Mouse (Mus musculus) 3134 (cell line): ENCODE results near the gene Mastl.

Experiments used
- DNase-seq: peaks from one replicate; pipeline ENCODE4 v3.0.0-alpha.2; 2011; ENCODE audit warnings: low spot score; ENCODE audit not compliant: insufficient read length; ENCODE audit errors: extremely low read depth

Mastl gene

DNA sequence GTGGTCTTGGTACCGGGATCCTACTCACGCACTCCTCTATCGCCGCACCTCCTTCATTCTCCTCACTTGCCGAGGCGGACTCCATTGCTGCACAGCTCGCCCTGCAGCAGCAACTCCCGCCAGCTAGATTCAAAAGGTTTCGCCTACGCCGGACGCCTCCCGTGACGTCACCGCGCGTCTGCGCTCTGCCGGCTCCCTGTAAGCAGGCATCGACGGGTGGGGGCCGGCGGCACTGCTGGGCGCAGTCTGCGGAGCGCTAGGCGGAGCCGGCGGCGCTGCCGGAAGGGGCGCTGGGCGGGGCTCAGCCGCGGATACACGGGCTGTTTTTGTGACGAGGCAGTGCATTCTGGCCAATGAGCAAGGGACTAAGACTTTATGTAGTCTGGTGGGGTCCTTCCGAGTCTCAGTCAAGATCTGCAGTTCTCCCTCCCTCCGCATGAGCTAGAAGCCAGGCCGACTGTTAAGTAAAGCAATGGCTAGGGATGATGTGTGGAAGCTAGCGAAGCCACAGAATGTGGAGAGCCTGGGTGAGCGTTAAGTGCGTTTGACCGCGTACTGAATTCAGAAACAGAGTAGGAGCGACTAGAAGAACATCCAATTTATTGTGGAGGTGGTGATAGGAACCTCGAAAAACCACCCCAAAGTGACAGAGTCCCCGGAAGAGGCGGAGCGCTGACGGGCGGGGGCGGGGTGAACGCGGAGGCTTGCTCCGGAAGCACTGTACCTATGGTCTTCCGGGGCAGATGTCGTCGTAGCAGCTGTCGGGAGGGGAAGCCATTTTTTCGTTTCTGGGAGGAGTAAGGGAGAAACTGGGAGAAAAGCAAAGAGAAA lies at the start of gene Mastl, which contains the start of gene Yme1l1:
Gene Mastl, minus strand, starts transcription at position 248 of the 831 bp plus-strand sequence.
Gene Yme1l1, plus strand, starts transcription at position 593 of the 831 bp plus-strand sequence.
- DNase-seq, result peak; percentile 99

DNA sequence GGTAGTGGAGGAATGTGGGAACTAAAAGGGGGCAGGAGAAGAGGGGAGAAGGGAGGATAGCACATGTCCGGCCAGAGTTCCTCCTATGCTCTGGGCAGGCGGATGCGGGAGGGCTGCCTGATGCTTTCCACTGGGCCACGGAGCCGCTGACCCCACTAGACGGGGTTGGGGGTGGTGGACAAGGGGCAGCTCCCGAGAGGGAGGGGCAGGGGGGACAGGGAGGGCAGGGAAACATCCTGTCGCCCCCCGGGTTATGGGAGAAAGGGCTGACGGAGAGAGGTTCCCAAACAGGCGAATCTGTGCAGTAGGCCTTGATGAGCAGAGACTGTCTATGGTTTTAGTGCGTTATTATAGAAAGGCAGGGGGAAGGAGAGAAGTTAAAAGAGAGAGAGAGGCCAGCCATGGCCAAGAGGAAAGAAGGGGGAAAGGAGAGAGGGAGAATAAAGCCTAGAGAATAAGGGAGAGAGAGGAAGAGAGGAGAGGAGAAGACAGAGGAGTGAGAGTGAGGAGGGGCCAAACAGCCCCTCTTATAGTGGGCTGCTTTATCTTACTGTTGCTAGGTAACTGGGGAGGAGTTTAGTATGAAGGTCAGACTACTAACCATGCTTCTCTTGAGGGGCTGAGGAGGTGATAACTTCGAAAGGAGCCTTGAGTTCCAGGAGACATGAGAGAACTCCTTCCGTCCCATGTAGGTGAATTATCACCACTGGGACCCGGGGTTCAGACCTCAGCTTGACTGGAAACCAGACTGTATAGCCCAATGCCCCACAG lies 47.3 kb upstream of the Mastl start:
- no peak for DNase-seq

DNA sequence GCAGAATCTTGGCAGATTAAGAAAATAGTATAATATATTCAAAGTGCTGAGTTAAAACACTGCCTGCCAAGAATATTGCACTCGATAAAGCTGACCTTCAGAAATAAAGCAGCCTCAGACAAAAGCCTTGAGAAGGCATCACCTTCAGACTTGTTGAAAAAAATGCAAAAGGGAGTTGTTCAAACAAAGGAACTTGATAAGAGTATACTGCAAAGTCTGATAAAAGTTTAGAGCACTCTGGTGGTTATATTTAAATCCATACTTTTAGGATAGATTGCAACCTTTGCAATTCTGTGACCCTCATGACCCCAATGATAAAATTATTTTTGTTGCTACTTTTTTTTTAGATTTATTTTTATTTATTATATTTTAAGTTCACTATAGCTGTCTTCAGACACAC lies 45.2 kb upstream of the Mastl start:
- no peak for DNase-seq

DNA sequence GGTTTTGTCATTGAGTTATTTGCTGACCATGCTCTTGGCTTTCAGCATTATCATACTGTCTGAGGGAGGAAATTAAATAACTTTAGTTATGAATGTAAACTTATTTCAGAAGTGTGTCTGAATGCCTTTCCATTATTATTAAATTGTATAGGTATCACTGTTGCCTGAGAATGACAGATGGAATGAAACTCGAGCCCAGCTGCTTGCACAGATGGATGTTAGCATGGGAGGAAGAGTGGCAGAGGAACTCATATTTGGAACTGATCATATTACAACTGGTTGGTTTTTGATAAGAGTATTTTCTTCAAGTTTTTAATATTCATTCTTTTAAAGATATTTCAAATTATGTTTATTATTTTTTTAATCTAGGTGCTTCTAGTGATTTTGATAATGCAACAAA lies 38.5 kb upstream of the Mastl start:
- DNase-seq, result no peak

DNA sequence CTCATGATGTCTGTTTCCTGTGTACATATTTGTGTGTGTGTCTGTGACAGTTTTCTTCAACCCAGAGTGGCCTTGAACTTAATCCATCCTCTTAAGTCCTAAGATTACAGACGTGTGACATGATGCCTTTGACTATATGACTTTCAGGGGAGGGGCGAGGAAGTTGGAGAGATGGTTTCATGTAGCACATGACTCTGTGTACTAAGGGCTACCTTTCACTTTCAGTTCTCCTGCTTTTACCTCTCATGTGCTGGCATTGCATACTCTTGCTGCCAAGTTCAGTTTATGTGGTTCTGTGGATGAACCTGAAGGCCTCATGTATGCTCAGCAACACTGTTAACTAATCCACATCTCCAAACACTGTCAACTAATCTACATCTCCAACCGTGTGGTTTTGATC lies 16.5 kb upstream of the Mastl start:
- no peak for DNase-seq

DNA sequence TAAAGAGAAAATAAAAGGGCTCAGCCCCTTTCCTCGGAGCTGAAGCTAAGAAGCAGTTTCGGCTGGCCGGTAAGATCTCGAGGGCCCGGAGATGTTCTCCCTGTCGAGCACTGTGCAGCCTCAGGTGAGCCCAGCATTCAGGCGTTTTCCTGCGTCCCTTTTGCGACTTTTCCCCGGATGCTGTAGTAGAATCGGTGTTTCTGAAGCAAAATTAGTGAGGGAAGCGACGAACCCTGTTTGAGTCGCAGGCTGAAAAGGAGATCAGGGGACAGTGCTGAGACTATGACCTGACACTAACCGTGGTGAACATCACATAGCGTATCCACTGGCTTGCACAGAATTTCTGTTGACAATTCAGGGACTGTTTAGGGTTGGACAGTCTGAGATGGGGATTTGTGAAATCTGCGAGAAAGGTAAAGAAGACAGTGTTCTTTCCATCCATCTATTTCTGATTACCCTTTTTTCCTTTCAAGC lies 821 bp upstream of the Mastl start:
- DNase-seq, result no peak

DNA sequence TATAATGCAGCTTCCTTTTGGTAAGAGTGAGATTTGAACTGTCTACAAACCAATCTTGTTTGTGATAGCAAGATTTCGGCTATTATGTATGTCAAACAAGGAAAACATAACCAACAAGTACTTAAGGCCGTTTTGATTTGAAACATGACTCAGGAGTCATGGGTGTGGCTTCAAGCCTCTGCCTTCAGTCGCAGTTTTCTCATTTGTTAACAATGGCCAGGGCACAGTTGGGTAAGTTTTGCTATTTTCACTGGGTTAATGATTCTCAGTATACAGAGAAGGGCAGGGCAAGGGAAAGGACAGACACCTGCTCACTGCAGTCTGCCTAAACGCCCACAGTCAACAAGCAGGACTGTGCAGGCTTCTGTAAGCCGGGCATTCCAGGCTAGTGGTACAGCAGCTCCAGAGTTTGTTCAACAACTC lies 614 bp downstream of the Mastl start:
- no peak for DNase-seq

DNA sequence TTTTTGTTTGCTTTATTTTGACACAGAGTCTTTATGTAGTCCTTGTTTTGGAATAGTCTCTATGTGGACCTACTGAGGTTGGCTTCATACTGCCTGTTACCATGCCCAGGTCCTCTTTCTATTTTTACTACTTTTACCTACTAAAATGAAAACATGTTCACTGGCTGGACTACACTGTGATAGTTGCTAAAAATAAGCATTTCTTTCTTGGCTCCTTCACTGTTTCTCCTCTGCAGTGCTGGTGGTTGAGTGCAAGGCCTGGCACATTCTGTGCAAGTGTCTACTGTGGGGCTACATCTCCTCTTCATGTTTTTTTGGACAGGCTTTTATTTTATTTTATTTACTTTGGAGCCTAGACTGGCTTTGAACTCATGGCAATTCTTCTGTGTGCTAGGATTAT lies 36.3 kb downstream of the Mastl start:
- DNase-seq, result no peak

DNA sequence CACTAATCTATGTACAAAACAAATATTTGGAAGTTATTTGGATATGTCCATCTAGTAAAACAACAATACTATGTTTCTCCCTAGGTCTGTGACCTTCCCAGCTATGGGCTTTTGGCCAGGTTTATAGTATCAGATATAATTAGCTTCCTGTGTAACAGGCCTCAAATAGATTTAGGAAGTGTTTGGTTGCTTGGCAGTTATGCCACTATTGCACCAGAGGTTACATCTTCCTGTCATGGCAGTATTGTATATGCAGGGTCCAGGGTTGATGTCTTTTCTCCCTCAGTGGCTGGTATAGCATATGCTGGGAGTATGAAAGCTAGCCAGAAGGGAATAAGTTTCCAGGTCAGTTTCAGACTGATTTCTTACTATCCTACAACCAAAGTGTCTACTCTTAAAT lies 53.6 kb downstream of the Mastl start:
- no peak for DNase-seq

DNA sequence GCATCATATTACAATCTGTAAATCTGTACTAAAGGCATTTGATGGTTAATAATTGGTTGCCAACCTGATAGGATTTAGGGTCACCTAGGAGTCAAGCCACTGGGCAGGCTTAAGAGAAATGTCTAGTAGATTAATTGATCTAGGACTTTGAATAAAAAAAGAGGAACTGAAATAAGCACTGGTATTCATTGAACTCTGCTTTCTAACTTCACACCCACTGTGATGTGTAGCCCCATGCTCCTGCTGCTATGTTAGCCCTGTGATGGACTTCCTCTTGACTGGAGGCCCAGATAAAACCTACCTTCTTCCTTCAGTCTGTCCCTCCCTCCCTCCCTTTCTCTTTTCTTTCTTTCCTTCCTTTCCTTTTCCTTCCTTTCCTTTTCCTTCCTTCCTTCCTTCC lies 58.8 kb downstream of the Mastl start:
- no peak for DNase-seq

DNA sequence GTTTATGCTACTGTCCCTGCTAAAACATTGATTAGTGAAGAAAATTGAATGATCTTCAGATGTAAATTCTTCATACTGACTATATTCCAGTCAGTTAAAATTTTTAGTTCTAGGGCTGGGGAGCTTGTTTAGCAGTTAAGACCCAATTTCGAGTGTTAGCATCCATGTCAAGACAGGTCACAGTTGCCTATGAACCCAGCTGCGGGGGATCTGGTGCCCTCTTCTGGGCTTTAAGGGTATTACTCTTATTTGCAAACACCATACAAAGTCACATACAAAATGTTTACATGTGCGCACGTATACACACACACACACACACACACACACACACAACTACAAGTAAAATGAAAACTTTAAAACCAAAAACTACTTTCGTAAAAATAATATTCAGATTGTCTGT lies 63.6 kb downstream of the Mastl start:
- peak; percentile 20 for DNase-seq

DNA sequence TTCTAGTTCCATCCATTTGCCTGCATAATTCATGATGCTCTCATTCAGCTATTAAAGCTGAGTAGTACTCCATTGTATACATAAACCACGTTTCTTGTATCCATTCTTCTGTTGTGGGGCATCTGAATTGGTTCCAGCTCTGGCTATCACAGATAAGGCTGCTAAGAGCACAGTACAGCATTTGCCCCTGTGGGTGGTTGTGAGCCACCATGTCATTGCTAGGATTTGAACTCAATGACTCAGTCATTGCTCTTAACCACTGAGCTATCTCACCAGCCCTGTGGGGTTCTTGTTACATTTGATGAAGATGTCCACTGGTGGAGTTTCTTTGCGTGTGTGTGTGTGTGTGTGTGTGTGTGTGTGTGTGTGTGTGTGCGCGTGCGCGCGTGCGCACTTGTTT lies 71.3 kb downstream of the Mastl start:
- DNase-seq, result no peak

DNA sequence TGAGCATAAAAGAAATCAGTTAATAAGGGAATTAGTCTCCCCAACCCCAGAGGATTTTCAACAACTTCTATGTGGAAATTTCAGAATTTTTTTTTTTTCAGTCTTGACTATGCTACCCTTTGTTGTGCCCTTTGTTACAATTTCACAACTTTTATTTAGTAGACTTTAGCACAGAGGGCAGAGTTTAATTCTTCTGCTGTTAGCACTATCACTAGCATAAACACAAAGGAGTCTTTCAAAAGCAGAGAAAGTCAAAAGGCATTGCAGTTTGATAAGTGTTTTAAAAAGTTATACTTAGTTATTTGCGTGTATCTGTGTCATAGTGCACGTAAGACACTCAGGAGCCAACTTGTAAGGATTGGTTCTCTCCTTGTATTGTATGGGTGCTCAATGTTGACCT lies 77.2 kb downstream of the Mastl start:
- no peak for DNase-seq

DNA sequence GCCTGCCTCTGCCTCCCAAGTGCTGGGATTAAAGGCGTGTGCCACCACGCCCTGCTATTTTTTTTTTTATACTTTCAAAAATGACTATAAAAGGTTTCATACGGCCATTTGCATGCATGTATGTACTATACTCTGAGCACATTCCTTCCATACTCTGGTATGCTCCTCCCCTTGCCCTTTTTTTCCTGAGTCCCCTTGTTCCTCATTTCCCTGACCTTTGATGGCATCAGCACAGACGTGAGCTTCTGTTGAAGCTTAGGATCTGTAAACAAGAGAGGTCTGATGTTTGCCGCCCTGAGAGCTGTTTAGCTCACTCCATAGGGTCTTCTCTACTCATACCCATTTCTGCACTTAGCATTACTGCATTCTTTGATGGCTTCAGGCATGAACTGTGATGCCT lies 78.1 kb downstream of the Mastl start:
- DNase-seq, result no peak

DNA sequence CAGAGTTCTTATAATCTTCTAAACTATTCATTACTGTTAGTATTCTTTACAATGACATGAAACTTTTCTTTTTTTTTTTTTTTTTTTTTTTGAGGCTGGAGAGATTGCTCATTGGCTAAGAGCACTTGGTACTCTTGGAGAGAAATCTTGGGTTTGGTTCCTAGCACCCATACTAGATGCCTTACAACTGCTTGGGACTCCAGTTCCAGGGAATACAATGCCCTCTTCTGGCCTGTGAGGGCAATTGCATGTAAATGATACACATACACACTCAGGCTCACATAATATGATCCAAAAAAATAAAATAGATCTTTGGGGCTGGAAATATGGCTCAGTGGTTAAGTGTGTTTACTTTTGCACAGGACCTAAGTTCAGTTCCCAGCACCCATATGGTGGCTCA lies 79.0 kb downstream of the Mastl start:
- no peak for DNase-seq

DNA sequence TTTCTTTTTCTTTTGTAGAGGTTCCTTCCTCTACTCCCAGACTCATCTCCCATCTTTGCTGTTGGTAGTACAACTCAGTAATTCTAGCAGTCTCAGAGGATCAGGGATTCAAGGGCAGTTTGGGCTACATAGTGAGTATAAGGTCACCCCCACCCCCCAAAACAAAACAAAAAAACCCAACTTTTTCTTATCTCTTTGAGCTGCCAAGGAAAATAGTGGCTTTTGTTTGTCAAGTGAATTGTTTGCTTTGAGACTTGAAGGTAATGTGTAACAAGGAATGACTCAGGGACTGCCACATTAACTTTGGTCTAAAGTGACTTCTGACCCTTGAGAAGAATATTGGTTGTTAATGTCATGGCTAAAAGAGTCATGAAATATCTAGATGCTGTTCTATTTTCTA lies 80.0 kb downstream of the Mastl start:
- no peak for DNase-seq

DNA sequence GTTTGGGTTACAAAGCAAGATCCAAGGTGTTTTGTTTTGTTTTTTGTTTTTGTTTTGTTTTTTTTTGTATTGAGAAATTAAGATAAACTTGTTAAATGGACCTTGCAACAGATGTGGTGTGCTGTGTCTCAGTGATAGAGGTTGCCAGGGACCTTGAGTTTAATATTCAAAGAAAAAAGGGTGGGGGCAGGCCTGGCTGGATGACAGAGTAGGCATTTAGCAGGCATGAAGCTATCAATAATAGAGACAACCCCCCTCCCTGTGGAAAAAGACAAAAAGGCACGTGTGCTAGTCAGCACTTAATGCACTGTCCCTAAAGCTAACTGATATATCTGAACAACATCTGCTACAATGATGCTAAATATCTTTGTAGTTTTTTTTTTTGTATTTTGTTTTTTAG lies 84.4 kb downstream of the Mastl start:
- DNase-seq, result no peak

DNA sequence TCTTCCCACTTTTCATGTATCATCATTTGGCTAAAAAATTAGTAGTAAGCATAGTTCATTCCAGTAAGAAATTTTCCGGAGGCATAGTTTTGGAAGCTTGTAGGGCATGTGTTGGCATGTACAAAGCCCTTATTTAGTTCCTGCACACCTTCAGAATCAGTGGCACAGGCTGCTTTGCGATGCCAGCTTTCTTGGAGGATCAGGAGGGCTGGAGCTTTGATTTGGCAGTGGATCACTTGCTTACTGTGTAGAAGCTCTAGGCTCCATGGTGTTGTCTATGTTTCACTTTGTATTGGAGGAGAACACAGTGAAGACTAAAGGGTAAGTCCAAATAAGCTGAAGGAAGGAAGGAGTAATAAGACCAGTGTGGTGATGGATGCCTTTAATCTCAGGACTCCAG lies 85.3 kb downstream of the Mastl start:
- no peak for DNase-seq

DNA sequence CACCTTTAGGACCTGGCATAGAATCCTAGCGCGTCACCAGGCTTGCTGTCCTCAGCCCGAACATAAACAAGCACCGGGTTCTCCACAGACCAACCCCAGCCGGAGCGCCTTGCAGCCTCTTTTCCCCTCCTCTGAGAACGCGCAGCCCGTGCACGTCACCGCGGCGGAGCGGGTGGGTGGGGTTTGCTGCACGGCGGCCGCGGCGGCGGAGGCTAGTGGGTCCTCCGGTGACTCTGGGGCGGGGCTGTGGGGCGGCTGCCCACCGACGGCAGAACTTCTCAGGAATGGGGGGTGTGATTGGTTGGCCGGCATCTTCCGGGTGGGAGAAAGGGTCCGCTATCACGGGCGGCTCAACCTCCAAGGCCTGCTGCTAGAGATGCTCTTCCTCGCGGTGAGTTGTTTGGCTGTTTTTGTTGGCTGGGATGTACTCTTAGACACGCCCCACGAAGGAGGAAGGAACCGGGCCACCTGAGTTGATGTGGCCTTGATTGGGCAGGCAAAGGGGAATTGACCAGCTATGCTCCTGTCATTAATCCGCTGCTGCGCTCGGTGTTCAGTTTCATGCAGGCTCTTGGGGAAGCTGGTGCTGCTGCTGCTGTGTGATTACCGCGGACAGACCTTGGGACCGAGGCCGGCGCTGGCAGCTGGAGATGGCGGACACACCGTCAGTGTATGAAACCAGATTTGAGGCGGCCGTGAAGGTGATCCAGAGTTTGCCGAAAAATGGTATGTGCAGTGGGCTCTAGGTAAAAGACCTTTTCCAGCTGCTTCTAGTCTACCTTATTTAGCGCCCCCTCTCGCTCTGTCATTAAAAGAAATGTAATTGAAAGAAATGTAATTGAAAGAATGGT lies 86.7 kb downstream of the Mastl start:
- DNase-seq, result peak; percentile 95

DNA sequence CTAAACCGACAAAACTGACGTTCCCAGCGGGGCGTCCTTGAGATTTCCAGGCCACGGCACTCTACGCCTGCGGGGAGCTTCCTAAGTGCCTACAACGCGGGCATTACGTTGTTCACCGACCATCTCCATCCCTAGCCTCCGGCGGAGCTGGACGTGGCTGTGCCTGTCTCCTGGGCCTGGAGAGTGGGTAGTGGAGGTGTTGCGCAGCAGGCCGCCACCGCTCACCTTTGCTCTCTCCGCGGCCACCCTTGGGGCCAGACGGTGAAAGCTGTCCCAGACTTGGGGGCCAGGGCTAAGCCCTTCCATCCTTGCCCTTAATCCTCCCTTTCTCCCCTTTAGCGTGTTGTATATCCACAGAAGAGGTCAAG lies 87.5 kb downstream of the Mastl start:
- no peak for DNase-seq
